Mouse (Mus musculus): ENCODE measurements at regions not wholly inside any gene's neighbourhood (a gene's known extent, or its start where the extent isn't known, plus 50 kb on each side); places are given as distances from the start of the nearest gene placed in this dataset.

DNA sequence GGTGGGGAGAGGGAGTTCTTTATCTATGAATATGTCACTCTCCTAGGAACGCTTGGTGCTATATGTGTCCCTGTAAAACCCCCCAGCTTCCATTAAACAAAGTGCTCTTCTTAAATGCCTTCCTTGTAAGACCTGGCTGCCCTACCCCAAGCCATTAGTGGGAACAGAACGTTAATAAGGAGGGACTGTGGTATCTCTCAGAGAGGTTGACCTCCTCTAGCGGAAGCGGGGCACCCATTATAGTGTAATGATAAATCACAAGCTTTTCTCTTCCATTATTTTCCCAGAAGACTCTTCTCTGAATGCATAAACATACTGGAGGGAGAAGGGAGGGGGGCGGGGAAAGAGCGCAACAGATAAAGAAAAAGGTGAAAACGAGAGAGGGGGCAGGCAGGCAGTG lies 455.3 kb downstream of the Nuf2 start:
- TF ChIP-seq CTCF (conservative IDR thresholded peaks at IDR 0.05; ENCODE audit: low read length) (no peak), POU5F1 (IDR thresholded peaks at IDR 0.05; ENCODE audit: borderline replicate concordance, low read length) (no peak)

All from E14TG2a.4 (cell line).